Mouse (Mus musculus) intestine, postnatal 0 days (tissue): Measurements from ENCODE around the gene Ptprt. TPM values are rescaled to one million over a fixed set of nuclear protein-coding genes. Genes with fewer than 3 reads are reported as not detected.

ENCODE experiments used
- ATAC-seq: fragments of 200-750 bp; cut with Nextera tagmentation; 2 replicates; pipeline ENCODE4 v1.8.0; 2017; ENCODE audit warnings: mild to moderate bottlenecking, moderate TSS enrichment, moderate library complexity
- H3K27ac ChIP-seq: fragments of 300-500 bp; sonication (generic); 2 replicates; pipeline ENCODE4 v1.5.1; 2014; ENCODE audit warnings: mild to moderate bottlenecking, low read depth, low read length, moderate library complexity
- H3K27me3 ChIP-seq: fragments of 300-500 bp; sonication (generic); replicated peaks from 2 replicates; pipeline ENCODE4 v1.6.1; 2014; ENCODE audit warnings: low read length, mixed read lengths; ENCODE audit not compliant: control insufficient read depth, insufficient read depth
- H3K36me3 ChIP-seq: fragments of 300-500 bp; sonication (generic); 2 replicates; pipeline ENCODE4 v1.6.1; 2014; ENCODE audit warnings: mild to moderate bottlenecking, moderate library complexity; ENCODE audit not compliant: control insufficient read depth, insufficient read depth
- H3K4me1 ChIP-seq: fragments of 300-500 bp; sonication (generic); replicated peaks from 2 replicates; pipeline ENCODE4 v1.6.1; 2014; ENCODE audit warnings: antibody characterized with exemption, low read length, mixed read lengths; ENCODE audit not compliant: control insufficient read depth, insufficient read depth
- H3K4me2 ChIP-seq: fragments of 300-500 bp; sonication (generic); replicated peaks from 2 replicates; pipeline ENCODE4 v1.6.1; 2014; ENCODE audit warnings: low read depth, mild to moderate bottlenecking, moderate library complexity
- H3K4me3 ChIP-seq: fragments of 300-500 bp; sonication (generic); 2 replicates; pipeline ENCODE4 v1.5.1; 2014; ENCODE audit warnings: low read depth, low read length
- H3K9ac ChIP-seq: fragments of 300-500 bp; sonication (generic); 2 replicates; pipeline ENCODE4 v1.6.1; 2014; ENCODE audit warnings: mild to moderate bottlenecking, low read depth, low read length
- H3K9me3 ChIP-seq: fragments of 300-500 bp; sonication (generic); 2 replicates; pipeline ENCODE4 v1.6.1; 2016; ENCODE audit warnings: mixed run types; ENCODE audit not compliant: control insufficient read depth
- CTCF ChIP-seq: sonication (generic); IDR thresholded peaks from 2 replicates; pipeline ENCODE4 v1.5.1; 2016; ENCODE audit warnings: low read depth, mild to moderate bottlenecking, control low read depth, antibody characterized with exemption, moderate library complexity
- WGBS: fragments of 180-500 bp; shearing (Covaris S2); extraction: QIAGEN DNeasy Blood & Tissue Kit; methylation state at CpG from one replicate; pipeline ENCODE4 v1.1.7; 2014; 5-methylcytosine and 5-hydroxymethylcytosine counted together
- polyA plus RNA-seq: library from polyadenylated mRNA; unstranded; fragments of >200 nt; fragmentation: Nextera tagmentation; extraction: Ambion mirVana; gene quantifications from 2 replicates; pipeline ENCODE4 v1.2.1, GENCODE M21; 2015

The Ptprt gene
- polyA plus RNA-seq, 1 experiment from 2014 or later, result 0.59 TPM

GRCm38 (mm10) chr2:162571037-162571436 is 89.9 kb downstream of the Ptprt start:
- 88% methylated on average over 12 of the region's 12 CpGs for WGBS
- no peak for TF ChIP-seq CTCF

DNA sequence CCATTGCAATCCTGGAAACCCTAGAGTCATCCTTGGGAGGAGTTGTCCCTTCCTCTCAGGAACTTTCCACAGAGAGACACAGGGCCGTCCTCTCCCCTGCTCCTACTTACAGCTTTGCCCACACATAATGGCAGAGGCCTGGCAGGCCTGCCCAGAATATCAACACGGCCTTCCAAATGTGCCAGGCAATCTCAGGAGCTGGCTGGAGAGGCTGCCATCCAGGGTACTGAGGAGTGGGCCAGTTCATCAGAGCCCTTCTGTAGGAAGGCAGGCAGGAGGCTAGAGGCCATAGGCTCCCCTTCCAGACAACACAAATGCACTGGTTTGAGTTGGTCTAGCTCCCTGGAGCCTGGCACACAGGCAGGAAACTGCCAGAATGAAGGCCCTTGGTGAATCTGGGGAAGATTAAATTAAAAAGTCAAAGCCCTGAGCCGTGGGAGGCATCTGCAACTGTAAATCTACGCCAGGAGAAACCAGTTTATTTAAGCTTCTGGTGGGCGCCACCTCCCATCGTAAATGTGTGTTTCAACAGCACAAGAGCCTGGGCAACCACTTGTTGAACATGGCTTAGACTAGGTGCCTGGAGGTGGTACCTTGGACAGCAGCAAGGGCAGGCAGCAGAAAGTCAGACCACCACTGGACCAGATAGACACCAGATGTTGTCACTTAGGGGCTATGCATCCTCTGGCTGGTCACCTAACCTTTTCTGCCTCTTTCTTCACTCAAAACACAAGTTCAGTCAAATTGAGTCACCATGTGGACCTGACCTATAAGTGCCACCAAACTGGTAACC is 92.4 kb downstream of the Ptprt start:
- no peak overlapping the region for H3K4me3 ChIP-seq
- no peak overlapping the region for H3K4me2 ChIP-seq
- H3K9ac ChIP-seq, result no peak overlapping the region
- no peak for ATAC-seq
- no peaks in the 10 kb centered on the region for H3K4me1 ChIP-seq
- WGBS, result 42% methylated on average over 6 of the region's 6 CpGs
- no peaks in the 10 kb centered on the region for H3K9me3 ChIP-seq
- no peaks in the 10 kb centered on the region for H3K36me3 ChIP-seq
- no peak overlapping the region for H3K27ac ChIP-seq
- no peak for TF ChIP-seq CTCF
- H3K27me3 ChIP-seq, result no peaks in the 10 kb centered on the region

More at GRCm38 (mm10) chr2:162571037-162571436, 89.9 kb downstream of the Ptprt start:
- H3K9ac ChIP-seq, result no peak overlapping the region
- no peaks in the 10 kb centered on the region for H3K9me3 ChIP-seq
- ATAC-seq, result no peak
- H3K4me2 ChIP-seq, result no peak overlapping the region
- no peak overlapping the region for H3K27ac ChIP-seq
- H3K4me1 ChIP-seq, result no peaks in the 10 kb centered on the region
- no peaks in the 10 kb centered on the region for H3K36me3 ChIP-seq
- H3K27me3 ChIP-seq, result no peaks in the 10 kb centered on the region
- H3K4me3 ChIP-seq, result no peak overlapping the region

GRCm38 (mm10) chr2:162548312-162548711 is 112.6 kb downstream of the Ptprt start:
- Histone ChIP-seq H3K4me1 (no peaks in the 10 kb centered on the region), H3K27me3 (no peaks in the 10 kb centered on the region), H3K9me3 (no peaks in the 10 kb centered on the region), H3K4me3 (no peak overlapping the region), H3K36me3 (no peaks in the 10 kb centered on the region), H3K4me2 (no peak overlapping the region), H3K9ac (no peak overlapping the region), H3K27ac (no peak overlapping the region)
- ATAC-seq, result no peak
- TF ChIP-seq CTCF, result no peak
- WGBS, result 83% methylated on average over 8 of the region's 8 CpGs

DNA sequence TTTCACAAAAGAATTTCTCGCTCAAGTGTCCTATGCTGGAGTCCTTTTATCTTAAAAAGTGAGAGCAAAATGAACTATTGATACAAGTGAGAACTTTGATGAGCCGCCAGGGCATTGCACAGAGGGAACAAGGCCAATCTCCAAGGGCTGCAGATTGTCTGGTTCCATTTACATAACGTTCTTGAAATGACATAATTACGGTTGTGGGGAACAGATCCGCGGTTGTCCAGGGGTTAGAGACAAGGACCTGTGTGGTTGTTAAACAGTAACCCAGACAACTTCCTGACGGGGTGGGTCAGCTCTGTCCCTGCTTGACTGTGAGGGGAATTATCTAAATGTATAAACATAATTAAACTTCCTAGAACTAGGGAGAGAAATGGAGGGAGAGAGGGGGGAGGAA is 129.3 kb downstream of the Ptprt start:
- TF ChIP-seq CTCF, result no peak
- H3K4me1 ChIP-seq, result no peaks in the 10 kb centered on the region
- WGBS, result 10% methylated on average over 7 of the region's 7 CpGs

GRCm38 (mm10) chr2:162528911-162529310 is 132.0 kb downstream of the Ptprt start:
- Histone ChIP-seq H3K36me3 (no peaks in the 10 kb centered on the region), H3K4me2 (no peak overlapping the region), H3K9me3 (no peaks in the 10 kb centered on the region), H3K4me3 (no peak overlapping the region), H3K27ac (no peak overlapping the region), H3K27me3 (no peaks in the 10 kb centered on the region), H3K9ac (no peak overlapping the region), H3K4me1 (no peaks in the 10 kb centered on the region)
- 92% methylated on average over 3 of the region's 3 CpGs for WGBS
- peak; percentile 20; the same call in 1 of the 2 replicates for TF ChIP-seq CTCF
- ATAC-seq, result no peak

More for the DNA sequence above, 129.3 kb downstream of the Ptprt start:
- Histone ChIP-seq H3K27ac (no peak overlapping the region), H3K9ac (no peak overlapping the region), H3K27me3 (no peaks in the 10 kb centered on the region), H3K9me3 (no peaks in the 10 kb centered on the region), H3K4me3 (no peak overlapping the region), H3K4me2 (no peak overlapping the region), H3K36me3 (no peaks in the 10 kb centered on the region)
- ATAC-seq, result no peak

- WGBS, result 64% methylated on average over 8 of the region's 8 CpGs
- TF ChIP-seq CTCF, result no peak
Observed at GRCm38 (mm10) chr2:162515993-162516392, 145.0 kb downstream of the Ptprt start.

More at GRCm38 (mm10) chr2:162515993-162516392, 145.0 kb downstream of the Ptprt start:
- no peaks in the 10 kb centered on the region for H3K4me1 ChIP-seq
- H3K9me3 ChIP-seq, result no peaks in the 10 kb centered on the region
- no peak overlapping the region for H3K4me3 ChIP-seq
- H3K4me2 ChIP-seq, result no peak overlapping the region
- no peaks in the 10 kb centered on the region for H3K27me3 ChIP-seq
- no peak for ATAC-seq
- H3K9ac ChIP-seq, result no peak overlapping the region
- H3K36me3 ChIP-seq, result no peaks in the 10 kb centered on the region
- no peak overlapping the region for H3K27ac ChIP-seq
